In genomic region chr13:112639111-112639510, GRCm38 (mm10) we compare ENCODE assay signal across 22 mouse cellular contexts. TPM values are rescaled to one million over a fixed set of nuclear protein-coding genes. Genes with fewer than 3 reads are reported as not detected.
DNase-seq lines count a peak whose midpoint lies in the region; ATAC-seq and TF ChIP-seq lines count a peak whose summit lies in the region.
"Had no signal": no experiment of that assay in that cellular context is flagged by ENCODE, and none has a peak within 500 bp of the region (broad histone marks: within the 10 kb centered on the region; RNA-seq: fewer than 3 reads in every experiment).

No protein-coding gene starts in this region.

- no peak overlapping the region for H3K9ac ChIP-seq in heart, adult 2 months (ENCODE audit: low read depth, low read length)
- H3K9ac ChIP-seq: forebrain, embryonic 13.5 days; heart, embryonic 15.5 days; hindbrain, embryonic 13.5 days; limb, embryonic 13.5 days; midbrain, embryonic 15.5 days had no signal

- H3K27me3 ChIP-seq in heart, adult 2 months (ENCODE audit: control insufficient read depth, insufficient read depth, low read length), result no peaks in the 10 kb centered on the region
- no peaks in the 10 kb centered on the region for H3K27me3 ChIP-seq in heart, embryonic 10.5 days (ENCODE audit: insufficient read depth, poor library complexity, severe bottlenecking)
- H3K27me3 ChIP-seq: forebrain, embryonic 13.5 days; heart, embryonic 15.5 days; limb, embryonic 13.5 days; midbrain, embryonic 15.5 days had no signal

- peak; percentile 28 to 34; a peak in 1 of 4 replicates for ATAC-seq in hematopoietic stem cell, adult 5-6 weeks (replicated peaks in 1 of 2; ENCODE audit: insufficient read depth in 1 of 2, low FRiP score in 2 of 2, low TSS enrichment in 1 of 2, low read depth in 1 of 2, poor library complexity in 2 of 2, severe bottlenecking in 2 of 2)
- ATAC-seq in megakaryocyte progenitor cell, adult 5-6 weeks (replicated peaks; ENCODE audit: poor library complexity), result peak; percentile 74
- ATAC-seq: forebrain, embryonic 13.5 days; midbrain, embryonic 15.5 days had no signal

- no peaks in the 10 kb centered on the region for H3K4me1 ChIP-seq in heart, adult 2 months (ENCODE audit: control insufficient read depth, insufficient read depth, low read length)
- no peaks in the 10 kb centered on the region for H3K4me1 ChIP-seq in heart, embryonic 10.5 days
- H3K4me1 ChIP-seq in bone marrow, adult 2 months (ENCODE audit: control insufficient read depth, insufficient read depth, low read length), result peaks cover 2% of the 10 kb centered on the region; the same call in 1 of the 2 replicates
- H3K4me1 ChIP-seq: embryonic facial prominence, embryonic 10.5 days; forebrain, embryonic 13.5 days; heart, embryonic 15.5 days; hindbrain, embryonic 13.5 days; limb, embryonic 13.5 days; midbrain, embryonic 15.5 days had no signal

- H3K27ac ChIP-seq in heart, adult 2 months, result no peak overlapping the region
- H3K27ac ChIP-seq in heart, embryonic 10.5 days, result no peak overlapping the region
- peak overlapping the region; percentile 69; the same call in 1 of the 2 replicates for H3K27ac ChIP-seq in bone marrow, adult 2 months (ENCODE audit: control insufficient read depth, insufficient read depth, low read depth, low read length, poor library complexity)
- H3K27ac ChIP-seq: embryonic facial prominence, embryonic 10.5 days; forebrain, embryonic 13.5 days; heart, embryonic 15.5 days; hindbrain, embryonic 13.5 days; limb, embryonic 13.5 days; midbrain, embryonic 15.5 days had no signal

- TF ChIP-seq POLR2A in heart, adult 2 months (IDR thresholded peaks at IDR 0.05; ENCODE audit: insufficient read depth, low read depth, low read length), result no peak
- TF ChIP-seq POLR2A in bone marrow, adult 2 months (IDR thresholded peaks at IDR 0.05; ENCODE audit: borderline replicate concordance, control insufficient read depth, low read depth, low read length), result no peak

- DNase-seq in heart, adult 2 months, result peak; percentile 30 to 59
- DNase-seq in heart, embryonic 10.5 days (ENCODE audit: low spot score), result no peak
- DNase-seq in T-cell, adult 2 months (ENCODE audit: low spot score), result no peak
- DNase-seq in left cerebral cortex, adult 9 months (ENCODE audit: low spot score in 2 of 2), result no peak
- DNase-seq in kidney, adult 8-10 months, result no peak
- DNase-seq: adrenal gland, adult 2 months; cerebellum, adult 9-10 months; gastrocnemius, postnatal 25 days; right cerebral cortex, postnatal 14 days; thymus, postnatal 14 days had no signal

- TF ChIP-seq EP300 in heart, adult 2 months (IDR thresholded peaks at IDR 0.05; ENCODE audit: insufficient read depth, low read depth, low read length), result no peak

- WGBS in heart, adult 2 months, result 56% methylated on average over 4 of the region's 4 CpGs
- 57% methylated on average over 4 of the region's 4 CpGs for WGBS in heart, embryonic 10.5 days
- 73% methylated on average over 4 of the region's 4 CpGs for WGBS in bone marrow, adult 2 months

- H3K4me3 ChIP-seq in heart, adult 2 months, result no peak overlapping the region
- H3K4me3 ChIP-seq in heart, embryonic 10.5 days, result no peak overlapping the region
- H3K4me3 ChIP-seq in bone marrow, adult 2 months (replicated peaks; ENCODE audit: control insufficient read depth, low read depth, low read length), result no peak overlapping the region
- H3K4me3 ChIP-seq: embryonic facial prominence, embryonic 10.5 days; forebrain, embryonic 13.5 days; heart, embryonic 15.5 days; hindbrain, embryonic 13.5 days; limb, embryonic 13.5 days; midbrain, embryonic 15.5 days; myocyte had no signal

- H3K9me3 ChIP-seq in heart, embryonic 10.5 days, result no peaks in the 10 kb centered on the region
- H3K9me3 ChIP-seq: embryonic facial prominence, embryonic 10.5 days; forebrain, embryonic 13.5 days; heart, embryonic 15.5 days; hindbrain, embryonic 13.5 days; limb, embryonic 13.5 days; midbrain, embryonic 15.5 days had no signal

- intact Hi-C loops in heart, adult 2 months (cut with DNase I), result no loop called here

- no peak for TF ChIP-seq CTCF in heart, adult 2 months (IDR thresholded peaks at IDR 0.05)
- no peak for TF ChIP-seq CTCF in bone marrow, adult 2 months (IDR thresholded peaks at IDR 0.05; ENCODE audit: control insufficient read depth, insufficient read depth, low read length)

- no peaks in the 10 kb centered on the region for H3K79me2 ChIP-seq in heart, adult 2 months (replicated peaks; ENCODE audit: control insufficient read depth, insufficient read depth, low read length)

- H3K36me3 ChIP-seq in heart, adult 2 months (ENCODE audit: control insufficient read depth, insufficient read depth, low read length), result no peaks in the 10 kb centered on the region
- no peaks in the 10 kb centered on the region for H3K36me3 ChIP-seq in heart, embryonic 10.5 days
- H3K36me3 ChIP-seq: embryonic facial prominence, embryonic 10.5 days; heart, embryonic 15.5 days; hindbrain, embryonic 13.5 days; limb, embryonic 13.5 days; midbrain, embryonic 15.5 days had no signal

RNA-seq across cellular contexts. Expression of gene Ddx4, which starts 13.2 kb away (rescaled TPM):
- under 1 TPM in 1 of 2 experiments, not detected in 1; 0.13 TPM for total RNA-seq in heart, adult 2 months (2021)
- polyA plus RNA-seq in heart, adult 2 months (2012; rRNA removed), result 0.06 TPM in 1 of 2 replicates, not detected in the other
- 1.1 TPM in 2 replicates for polyA plus RNA-seq in heart, embryonic 10.5 days (2016; fragmentation: Nextera tagmentation; extraction: Ambion mirVana)
- 1.6 and 1.7 TPM in 2 replicates for polyA plus RNA-seq in bone marrow, adult 2 months (2011; ENCODE audit: insufficient read depth, insufficient read length, low replicate concordance, missing spikeins)
- total RNA-seq in hematopoietic stem cell, adult 5-6 weeks (2017), result 20.5 and 33.5 TPM in 2 replicates
- total RNA-seq in megakaryocyte progenitor cell, adult 5-6 weeks (2015), result 0.17 and 1.4 TPM in 2 replicates
- 0.54 and 1.1 TPM in 2 replicates for total RNA-seq in megakaryocyte progenitor cell, adult 5-6 weeks (2017)
- total RNA-seq: gastrocnemius, postnatal 25 days had no signal
- polyA plus RNA-seq: large intestine, adult 2 months; myocyte had no signal

RNA-seq across cellular contexts. Expression of gene Slc38a9, which starts 21.4 kb away (rescaled TPM):
- 1 to 10 TPM; 7.7 to 8.3 TPM for total RNA-seq in heart, adult 2 months (2021)
- polyA plus RNA-seq in heart, adult 2 months (2012; rRNA removed), result 8.5 and 12.3 TPM in 2 replicates
- polyA plus RNA-seq in heart, embryonic 10.5 days (2016; fragmentation: Nextera tagmentation; extraction: Ambion mirVana), result 11.2 and 13.9 TPM in 2 replicates
- 23.3 and 32.9 TPM in 2 replicates for polyA plus RNA-seq in bone marrow, adult 2 months (2011; ENCODE audit: insufficient read depth, insufficient read length, low replicate concordance, missing spikeins)
- 31.2 and 40.8 TPM in 2 replicates for total RNA-seq in hematopoietic stem cell, adult 5-6 weeks (2017)
- total RNA-seq in megakaryocyte progenitor cell, adult 5-6 weeks (2015), result 20.0 and 24.2 TPM in 2 replicates
- total RNA-seq in megakaryocyte progenitor cell, adult 5-6 weeks (2017), result 11.1 and 17.8 TPM in 2 replicates

RNA-seq across cellular contexts. Expression of gene Il31ra, which starts 45.0 kb away (rescaled TPM):
- not detected for total RNA-seq in heart, adult 2 months (2021)
- polyA plus RNA-seq in heart, adult 2 months (2012; rRNA removed), result not detected in 2 replicates
- polyA plus RNA-seq in heart, embryonic 10.5 days (2016; fragmentation: Nextera tagmentation; extraction: Ambion mirVana), result 0.13 TPM in 1 of 2 replicates, not detected in the other
- polyA plus RNA-seq in bone marrow, adult 2 months (2011; ENCODE audit: insufficient read depth, insufficient read length, low replicate concordance, missing spikeins), result 0.36 TPM in 1 of 2 replicates, not detected in the other
- 1.2 and 2.0 TPM in 2 replicates for total RNA-seq in hematopoietic stem cell, adult 5-6 weeks (2017)
- total RNA-seq in megakaryocyte progenitor cell, adult 5-6 weeks (2015), result 5.4 and 6.2 TPM in 2 replicates
- 4.9 and 8.4 TPM in 2 replicates for total RNA-seq in megakaryocyte progenitor cell, adult 5-6 weeks (2017)
- total RNA-seq: gastrocnemius, postnatal 25 days had no signal
- polyA plus RNA-seq: embryonic facial prominence, embryonic 10.5 days; large intestine, adult 2 months; lung, embryonic 16.5 days; midbrain, embryonic 15.5 days; myocyte had no signal

Comparison
In these comparisons a context has a peak if more than half of its experiments do, and no peak if none do; other contexts are left out.
1. DNase-seq: peak in heart, adult 2 months (2 of 2); none in heart, embryonic 10.5 days (single experiment), T-cell, adult 2 months (single experiment), left cerebral cortex, adult 9 months (0 of 2) and kidney, adult 8-10 months (0 of 2).